17 mouse cellular contexts compared by ENCODE assay signal in genomic region chr8:115968121-115968520, GRCm38 (mm10).
"Had no signal": no experiment of that assay in that cellular context is flagged by ENCODE, and none has a peak within 500 bp of the region (broad histone marks: within the 10 kb centered on the region; RNA-seq: fewer than 3 reads in every experiment).

No protein-coding gene starts in this region.

- DNase-seq: lung, adult 2 months; lung, postnatal 14 days; lung, postnatal 36 days; right cerebral cortex, postnatal 14 days; thymus, adult 2 months; thymus, postnatal 25 days; thymus, postnatal 4 days had no signal

- H3K27me3 ChIP-seq: lung, embryonic 15.5 days; megakaryocyte, embryonic 14.5 days; midbrain, embryonic 13.5 days; midbrain, embryonic 15.5 days; neural tube, embryonic 12.5 days; stomach, embryonic 15.5 days had no signal

- H3K4me1 ChIP-seq: lung, embryonic 15.5 days; megakaryocyte, embryonic 14.5 days; midbrain, embryonic 13.5 days; midbrain, embryonic 15.5 days; neural tube, embryonic 12.5 days; stomach, embryonic 15.5 days had no signal

- H3K36me3 ChIP-seq: lung, embryonic 15.5 days; midbrain, embryonic 13.5 days; midbrain, embryonic 15.5 days; neural tube, embryonic 12.5 days; stomach, embryonic 15.5 days had no signal

- H3K27ac ChIP-seq: lung, embryonic 15.5 days; macrophage; midbrain, embryonic 13.5 days; midbrain, embryonic 15.5 days; neural tube, embryonic 12.5 days; stomach, embryonic 15.5 days; stomach, postnatal 0 days had no signal

- H3K9ac ChIP-seq: lung, embryonic 15.5 days; midbrain, embryonic 13.5 days; midbrain, embryonic 15.5 days; neural tube, embryonic 12.5 days; stomach, embryonic 15.5 days had no signal

- H3K4me2 ChIP-seq: lung, embryonic 15.5 days; midbrain, embryonic 11.5 days; midbrain, embryonic 13.5 days; midbrain, embryonic 15.5 days; neural tube, embryonic 12.5 days; stomach, embryonic 15.5 days had no signal

- H3K4me3 ChIP-seq: lung, embryonic 15.5 days; megakaryocyte, embryonic 14.5 days; midbrain, embryonic 13.5 days; midbrain, embryonic 15.5 days; neural tube, embryonic 12.5 days; stomach, embryonic 15.5 days had no signal

- H3K9me3 ChIP-seq: lung, embryonic 15.5 days; midbrain, embryonic 13.5 days; midbrain, embryonic 15.5 days; neural tube, embryonic 12.5 days; stomach, embryonic 15.5 days had no signal

- ATAC-seq: lung, postnatal 0 days; midbrain, embryonic 13.5 days; midbrain, embryonic 15.5 days had no signal
